Mouse (Mus musculus) heart, embryonic 12.5 days (tissue): ENCODE measurements at regions not wholly inside any gene's neighbourhood (a gene's known extent, or its start where the extent isn't known, plus 50 kb on each side); places are given as distances from the start of the nearest gene placed in this dataset. TPM values are rescaled to one million over a fixed set of nuclear protein-coding genes. Genes with fewer than 3 reads are reported as not detected.

Experiments used
- ATAC-seq: fragments of 200-750 bp; cut with Nextera tagmentation; 2 replicates; pipeline ENCODE4 v1.8.0; 2017; ENCODE audit warnings: moderate TSS enrichment, moderate library complexity; ENCODE audit not compliant: insufficient number of reproducible peaks, low FRiP score
- H3K27ac ChIP-seq: fragments of 300-500 bp; sonication (generic); 2 replicates; pipeline ENCODE4 v1.5.1; 2016; ENCODE audit warnings: mild to moderate bottlenecking, moderate library complexity; ENCODE audit not compliant: poor library complexity, severe bottlenecking
- H3K27me3 ChIP-seq: fragments of 300-500 bp; sonication (generic); replicated peaks from 2 replicates; pipeline ENCODE4 v1.6.1; 2016; ENCODE audit warnings: mild to moderate bottlenecking, moderate library complexity
- H3K36me3 ChIP-seq: fragments of 300-500 bp; sonication (generic); 2 replicates; pipeline ENCODE4 v1.6.1; 2016; ENCODE audit warnings: mild to moderate bottlenecking, moderate library complexity
- H3K4me1 ChIP-seq: fragments of 300-500 bp; sonication (generic); replicated peaks from 2 replicates; pipeline ENCODE4 v1.6.1; 2016; ENCODE audit warnings: mild to moderate bottlenecking
- H3K4me2 ChIP-seq: fragments of 300-500 bp; sonication (generic); 2 replicates; pipeline ENCODE4 v1.6.1; 2016; ENCODE audit warnings: mild to moderate bottlenecking, moderate library complexity
- H3K4me3 ChIP-seq: fragments of 300-500 bp; sonication (generic); 2 replicates; pipeline ENCODE4 v1.5.1; 2016; ENCODE audit warnings: mild to moderate bottlenecking
- H3K9ac ChIP-seq: fragments of 300-500 bp; sonication (generic); 2 replicates; pipeline ENCODE4 v1.6.1; 2016; ENCODE audit warnings: mild to moderate bottlenecking, moderate library complexity
- H3K9me3 ChIP-seq: fragments of 300-500 bp; sonication (generic); replicated peaks from 2 replicates; pipeline ENCODE4 v1.6.1; 2016; ENCODE audit warnings: mild to moderate bottlenecking, moderate library complexity
- WGBS: fragments of 180-500 bp; shearing (Covaris S2); methylation state at CpG from one replicate; pipeline ENCODE4 v1.1.7; 2016; 5-methylcytosine and 5-hydroxymethylcytosine counted together
- microRNA-seq: library from miRNA; unstranded; fragments of <30 nt; microRNA quantifications from one replicate; pipeline ENCODE4, GENCODE M21; 2017

DNA sequence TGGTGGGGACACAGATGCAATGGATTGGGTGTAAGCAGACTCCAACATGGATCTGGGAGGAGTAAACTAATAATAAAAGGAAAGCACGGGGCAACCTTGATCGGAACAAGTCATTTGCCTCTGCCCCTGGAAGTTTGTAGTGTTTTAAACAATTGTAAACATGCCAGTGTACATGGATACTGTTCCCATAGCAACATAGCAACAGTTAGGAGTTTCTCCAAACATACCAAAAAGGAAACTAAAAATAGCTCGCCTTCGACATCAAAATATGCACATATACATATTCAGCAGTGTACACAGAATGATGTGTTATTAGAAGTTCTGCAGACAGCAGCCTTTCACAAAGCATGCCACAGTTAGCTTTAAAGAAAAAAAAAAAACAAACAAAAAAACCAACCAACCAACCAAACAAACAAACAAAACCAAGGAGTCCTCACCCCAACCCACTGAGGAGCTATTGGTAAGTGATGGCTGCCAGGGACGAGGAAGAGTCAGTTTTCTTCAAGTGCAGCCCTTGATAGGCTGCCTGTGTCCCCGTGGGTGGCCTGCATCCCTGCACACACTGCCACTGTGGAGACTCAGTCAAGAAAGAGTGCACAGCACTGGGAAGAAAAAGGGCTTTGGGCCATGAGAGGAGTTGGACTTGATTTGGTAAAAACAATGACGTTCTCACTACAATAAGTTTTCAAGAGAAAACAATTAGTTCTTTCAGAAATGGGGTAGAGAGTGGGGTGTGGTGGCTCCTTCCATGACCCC, 54.8 kb upstream of the Peli1 start:
- Histone ChIP-seq H3K9me3 (peaks cover under 1% of the 10 kb centered on the region; the same call in 1 of the 2 replicates), H3K27me3 (no peaks in the 10 kb centered on the region), H3K4me2 (no peak overlapping the region), H3K9ac (no peak overlapping the region), H3K36me3 (no peaks in the 10 kb centered on the region), H3K27ac (no peak overlapping the region), H3K4me3 (no peak overlapping the region), H3K4me1 (peaks cover 28% of the 10 kb centered on the region)
- no peak for ATAC-seq
- 54% methylated on average over 7 of the region's 7 CpGs for WGBS

DNA sequence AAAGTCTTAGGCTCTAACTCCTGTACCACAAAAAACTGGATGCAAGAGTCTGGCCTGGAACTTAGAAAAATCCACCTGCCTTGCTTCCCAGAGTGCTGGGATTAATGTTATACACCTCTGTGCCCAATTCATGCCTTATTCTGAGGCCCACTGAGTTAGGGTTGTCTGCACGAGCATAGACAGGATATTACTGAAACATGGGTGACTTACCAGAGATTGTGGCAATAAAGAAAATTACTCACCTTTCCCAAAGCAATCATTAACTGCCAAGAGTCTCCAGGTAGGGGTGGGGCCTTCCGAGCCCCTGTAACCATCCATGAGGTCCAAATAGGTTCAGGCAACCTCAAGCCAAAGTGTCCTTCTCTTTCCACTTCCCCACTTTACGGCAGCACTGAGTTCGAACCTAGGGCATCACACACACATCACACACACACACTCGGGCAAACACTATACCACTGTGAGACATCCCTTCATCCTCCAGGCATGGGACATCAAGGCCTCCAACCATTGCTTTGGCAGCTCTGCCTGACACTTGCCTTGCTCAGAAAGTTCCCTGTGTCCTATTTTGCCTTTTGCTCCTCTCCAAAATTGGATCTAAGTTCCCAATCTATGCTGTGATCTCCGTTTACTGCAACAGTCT, 53.7 kb upstream of the Peli1 start:
- Histone ChIP-seq H3K9ac (no peak overlapping the region), H3K27me3 (no peaks in the 10 kb centered on the region), H3K36me3 (no peaks in the 10 kb centered on the region), H3K4me1 (peaks cover 28% of the 10 kb centered on the region), H3K27ac (no peak overlapping the region), H3K4me3 (no peak overlapping the region), H3K4me2 (no peak overlapping the region), H3K9me3 (no peaks in the 10 kb centered on the region)
- 90% methylated on average over 6 of the region's 6 CpGs for WGBS
- ATAC-seq = no peak

DNA sequence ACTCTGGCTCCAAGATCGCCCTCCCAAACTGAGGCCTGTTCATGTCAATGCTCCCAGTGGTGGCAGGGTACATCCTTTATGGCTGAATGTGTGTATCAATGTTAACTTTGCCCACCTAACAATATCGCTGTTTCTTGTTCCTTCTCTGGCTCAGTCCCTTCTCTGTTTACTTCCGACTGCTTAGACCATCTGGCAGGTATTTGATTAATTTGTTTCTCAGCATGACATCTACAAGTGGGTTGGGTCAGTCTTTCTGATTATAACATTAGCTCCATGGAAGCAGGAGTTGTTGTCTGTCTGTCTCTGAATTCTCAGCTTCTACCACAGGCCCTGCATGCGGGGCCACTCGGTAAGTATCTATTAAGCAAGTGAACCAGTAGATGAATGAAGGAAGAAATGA, 49.9 kb upstream of the Peli1 start:
- Histone ChIP-seq H3K4me3 (no peak overlapping the region), H3K4me1 (peaks cover 18% of the 10 kb centered on the region), H3K27me3 (no peaks in the 10 kb centered on the region), H3K4me2 (no peak overlapping the region), H3K27ac (no peak overlapping the region), H3K36me3 (no peaks in the 10 kb centered on the region), H3K9ac (no peak overlapping the region), H3K9me3 (no peaks in the 10 kb centered on the region)
- 78% methylated on average over 5 of the region's 5 CpGs for WGBS
- ATAC-seq = no peak

Small RNA genes in the stretch of these regions (microRNA-seq; reads per million reads assigned to microRNA genes)
- gene Gm23681 = not detected
